Mouse (Mus musculus): ENCODE results near the gene Insl3.

Gene Insl3

DNA sequence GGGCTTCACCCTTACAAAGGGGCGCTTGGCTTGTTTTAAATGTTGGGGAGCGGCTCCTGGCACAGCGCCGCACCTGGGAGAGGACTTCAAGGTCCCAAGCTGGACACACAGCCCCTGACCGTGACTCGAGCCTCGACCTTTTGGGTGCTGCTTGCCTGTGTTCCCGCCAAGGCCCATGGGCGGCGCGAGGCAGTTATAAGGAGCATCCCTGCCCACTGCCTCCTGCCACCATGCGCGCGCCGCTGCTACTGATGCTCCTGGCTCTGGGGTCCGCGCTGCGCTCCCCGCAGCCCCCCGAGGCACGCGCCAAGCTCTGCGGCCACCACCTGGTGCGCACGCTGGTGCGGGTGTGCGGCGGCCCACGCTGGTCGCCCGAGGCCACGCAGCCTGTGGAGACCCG is at the start of gene Insl3:
Gene Insl3 (plus strand): TSS at position 187 of the 400 bp plus-strand sequence.
- in situ Hi-C loops (cut with MboI, MseI), result no loop called here

DNA sequence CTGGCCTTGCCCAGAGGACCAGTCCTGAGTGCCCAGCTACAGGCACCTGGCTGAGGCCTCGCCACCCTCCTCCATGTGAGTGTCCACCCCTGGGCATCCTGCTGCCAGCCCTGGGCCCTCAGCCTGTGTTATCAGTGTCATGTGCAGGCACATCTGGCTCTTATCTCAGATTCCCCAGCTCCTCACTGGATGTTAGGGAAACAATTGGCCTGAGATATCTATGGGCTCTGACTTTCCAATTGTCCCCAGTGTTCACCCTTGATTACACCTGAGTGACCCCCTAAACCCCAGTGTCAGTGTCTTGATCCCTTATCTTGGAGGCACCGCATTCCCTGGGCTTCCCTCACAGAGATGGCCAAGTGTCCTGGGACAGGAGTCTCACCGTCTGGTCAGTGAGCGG is 49.7 kb upstream of the Insl3 start:
- in situ Hi-C loops (cut with MboI, MseI), result no loop called here

DNA sequence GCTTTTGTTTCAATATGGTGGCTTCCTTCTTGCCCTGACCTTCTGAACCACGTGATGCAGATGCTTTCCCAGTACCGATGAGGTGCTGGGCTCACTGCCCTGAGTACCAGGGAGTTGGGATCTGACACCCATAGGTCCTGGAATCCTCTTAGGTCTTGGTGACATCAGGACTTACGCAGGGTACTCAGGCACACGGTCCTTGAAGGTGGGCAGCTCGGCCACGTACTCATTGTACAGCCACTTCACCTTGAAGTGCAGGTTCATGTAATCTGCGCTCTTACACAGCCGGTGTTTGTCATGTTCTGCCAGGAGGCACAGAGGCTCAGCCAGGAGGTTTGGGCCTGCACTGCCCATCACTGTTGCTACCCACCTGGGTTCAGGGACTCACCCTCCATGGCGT is 43.5 kb upstream of the Insl3 start:
- in situ Hi-C loops (cut with MboI, MseI), result no loop called here

GRCm38 (mm10) chr8:71654600-71654999 is 34.4 kb upstream of the Insl3 start:
- in situ Hi-C loops (cut with MboI, MseI), result no loop called here

- in situ Hi-C loops (cut with MboI, MseI), result no loop called here
Measured at GRCm38 (mm10) chr8:71657816-71658215, 31.2 kb upstream of the Insl3 start.

DNA sequence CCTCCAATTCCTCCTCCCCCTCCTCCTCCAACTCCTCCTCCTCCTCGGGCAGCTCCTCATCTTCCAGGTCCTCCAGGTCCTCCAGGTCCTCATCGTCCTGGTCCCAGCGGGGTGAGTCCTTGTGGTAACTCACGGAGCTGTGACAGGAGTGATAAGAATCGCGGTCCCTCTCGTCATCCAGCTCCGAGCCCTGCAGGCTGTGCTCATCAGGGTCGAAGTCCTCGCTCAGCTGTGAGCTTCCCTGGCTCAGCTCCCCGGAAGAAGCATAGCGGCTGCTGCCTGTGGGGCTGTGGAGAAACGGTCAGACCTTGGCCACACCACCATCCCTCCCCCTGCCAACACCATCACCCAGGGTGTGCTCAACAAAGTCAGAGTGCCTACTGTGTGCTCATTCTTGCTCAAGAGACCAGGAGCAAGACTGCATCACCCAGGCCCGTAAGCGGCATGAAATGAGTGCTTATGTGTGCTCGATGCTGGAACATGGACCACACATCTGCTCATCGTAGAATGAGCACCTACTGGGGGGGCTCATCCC is 30.4 kb upstream of the Insl3 start:
- in situ Hi-C loops (cut with MboI, MseI), result no loop called here

DNA sequence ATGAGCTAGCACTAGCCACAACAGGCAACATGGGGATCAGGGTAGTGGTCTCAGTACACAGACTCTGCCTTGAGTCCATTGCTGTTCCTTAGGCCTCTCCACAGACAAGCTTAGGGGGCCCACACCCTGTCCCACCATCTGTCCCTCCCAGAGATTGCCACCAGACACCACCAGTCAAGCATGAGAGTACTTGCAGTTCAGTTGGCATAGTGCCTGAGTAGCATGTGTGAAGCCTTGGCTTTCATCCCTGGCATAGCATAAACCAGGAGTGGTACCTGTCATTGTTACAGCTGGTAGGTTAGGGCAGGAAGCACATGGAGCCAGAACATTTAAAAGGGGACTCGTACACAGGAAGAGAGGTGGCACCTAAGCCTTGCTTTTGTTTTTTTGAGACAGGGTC is 29.3 kb upstream of the Insl3 start:
- in situ Hi-C loops (cut with MboI, MseI), result no loop called here

DNA sequence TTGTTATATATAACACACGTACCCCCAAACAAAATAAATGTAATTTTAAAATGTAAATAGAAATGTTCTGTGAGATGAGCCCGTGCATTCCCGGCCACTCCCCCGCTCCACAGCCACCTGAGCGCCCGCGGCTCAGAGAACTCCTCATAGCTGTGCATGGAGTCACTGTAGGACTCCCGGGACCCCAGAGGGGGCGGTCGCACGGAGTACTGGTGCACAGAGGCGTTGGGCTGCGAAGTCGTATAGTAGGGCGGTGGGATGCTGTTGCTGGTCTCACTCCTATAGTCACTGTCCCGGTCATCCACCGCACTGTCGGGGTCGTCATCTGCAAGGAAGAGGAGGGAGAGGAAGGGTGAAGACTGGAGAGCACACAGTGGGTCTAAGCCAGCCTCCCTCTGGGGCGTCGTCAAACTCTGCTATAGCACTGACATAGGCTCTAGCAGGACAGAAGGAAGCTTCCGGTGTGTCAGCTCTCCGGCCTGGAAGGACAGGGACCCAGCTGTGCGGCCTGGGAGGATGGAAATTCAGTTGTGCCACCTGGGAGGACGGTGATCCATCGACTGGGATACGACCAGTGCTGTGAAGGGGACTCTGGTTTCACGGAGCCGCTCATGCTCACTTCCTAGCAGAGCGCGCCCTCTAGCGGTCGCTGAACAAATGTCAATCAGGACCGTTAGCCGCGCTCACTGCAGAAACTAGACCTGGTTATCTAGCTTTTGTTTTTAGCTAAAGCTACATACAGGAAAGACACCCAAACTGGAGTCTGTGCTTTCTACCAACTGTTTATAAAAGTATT is 28.5 kb upstream of the Insl3 start:
- in situ Hi-C loops (cut with MboI, MseI), result no loop called here

DNA sequence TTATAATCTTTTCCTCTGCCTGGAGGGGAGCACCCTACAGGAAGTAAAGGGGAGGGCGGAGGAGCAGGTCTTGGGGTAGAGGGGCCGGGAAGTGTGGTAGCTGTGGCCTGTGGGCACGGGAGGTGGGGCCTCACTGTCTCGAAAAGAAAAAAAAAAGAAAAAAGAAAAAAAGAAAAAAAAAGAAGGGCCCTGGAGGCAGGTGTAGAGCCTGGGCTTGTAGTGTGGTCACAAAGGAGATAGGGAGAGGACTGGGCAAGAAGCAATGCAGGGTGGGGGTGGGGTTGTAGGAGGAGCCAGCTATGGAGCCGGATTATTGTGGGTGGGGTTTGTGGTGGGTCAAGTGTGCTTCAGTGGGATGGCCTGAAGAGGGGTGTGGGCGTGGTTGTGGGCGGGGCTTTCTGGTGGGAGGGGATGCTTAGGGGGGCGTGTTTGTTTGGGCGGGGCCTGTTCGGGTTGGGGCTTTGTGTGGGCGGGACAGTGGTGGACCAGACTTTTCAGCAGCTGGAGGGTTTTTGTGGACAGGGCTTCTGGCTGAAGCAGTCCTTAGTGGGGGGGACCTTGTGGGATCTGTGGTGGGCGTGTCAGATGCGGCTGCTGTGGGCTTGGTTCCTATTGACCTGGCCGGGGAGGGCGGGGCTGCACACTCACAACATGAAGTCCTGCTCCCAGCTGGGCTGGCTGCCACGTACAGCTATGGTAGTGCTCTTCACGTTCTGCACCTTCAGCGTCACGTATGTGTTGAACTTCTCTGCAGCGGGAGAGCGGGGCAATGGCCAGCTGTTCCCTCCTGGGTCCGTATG is 23.5 kb upstream of the Insl3 start:
- in situ Hi-C loops (cut with MboI, MseI), result no loop called here

DNA sequence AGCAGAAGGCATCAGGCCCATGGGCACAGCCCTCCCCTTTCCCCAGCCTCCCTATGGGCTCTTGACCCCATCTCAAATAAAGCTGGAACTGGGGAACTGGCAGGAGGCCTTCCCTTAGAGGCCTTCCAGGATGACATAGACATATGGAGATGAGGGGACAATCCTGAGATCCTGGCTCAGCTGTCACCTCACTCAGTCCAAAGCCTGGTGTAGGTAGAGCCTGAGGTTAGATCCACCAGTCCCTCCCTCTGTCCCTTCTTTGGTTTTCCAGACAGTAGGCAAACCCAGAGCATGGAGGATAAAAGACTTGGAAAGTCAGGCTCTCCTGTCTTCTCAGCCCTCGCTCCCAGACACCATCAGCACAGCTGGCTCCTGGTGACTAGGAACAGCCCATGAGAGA is 22.2 kb upstream of the Insl3 start:
- in situ Hi-C loops (cut with MboI, MseI), result no loop called here

GRCm38 (mm10) chr8:71667256-71667655 is 21.8 kb upstream of the Insl3 start:
- in situ Hi-C loops (cut with MboI, MseI), result no loop called here

GRCm38 (mm10) chr8:71668220-71668975 is 20.6 kb upstream of the Insl3 start:
- in situ Hi-C loops (cut with MboI, MseI), result no loop called here

DNA sequence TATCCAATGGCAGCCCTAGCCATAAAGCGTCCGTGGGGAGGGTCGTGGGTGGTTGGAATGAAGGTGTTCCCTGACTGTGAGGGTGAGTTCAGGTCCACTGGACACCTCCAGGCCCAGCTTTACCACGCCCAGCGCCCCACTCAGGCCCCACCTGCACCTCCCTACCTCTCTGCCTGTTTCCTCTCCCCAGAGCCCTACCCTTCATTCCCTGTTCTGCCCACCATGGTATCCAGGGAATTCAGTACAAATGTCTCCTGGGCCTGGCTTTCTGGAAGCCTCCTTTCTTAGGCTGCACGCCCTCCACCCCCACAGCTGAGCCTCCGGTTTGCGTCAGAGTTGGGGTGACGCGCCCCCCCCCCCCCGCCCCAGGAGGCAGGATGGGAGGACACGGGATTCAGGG is 18.8 kb upstream of the Insl3 start:
- in situ Hi-C loops (cut with MboI, MseI), result no loop called here

DNA sequence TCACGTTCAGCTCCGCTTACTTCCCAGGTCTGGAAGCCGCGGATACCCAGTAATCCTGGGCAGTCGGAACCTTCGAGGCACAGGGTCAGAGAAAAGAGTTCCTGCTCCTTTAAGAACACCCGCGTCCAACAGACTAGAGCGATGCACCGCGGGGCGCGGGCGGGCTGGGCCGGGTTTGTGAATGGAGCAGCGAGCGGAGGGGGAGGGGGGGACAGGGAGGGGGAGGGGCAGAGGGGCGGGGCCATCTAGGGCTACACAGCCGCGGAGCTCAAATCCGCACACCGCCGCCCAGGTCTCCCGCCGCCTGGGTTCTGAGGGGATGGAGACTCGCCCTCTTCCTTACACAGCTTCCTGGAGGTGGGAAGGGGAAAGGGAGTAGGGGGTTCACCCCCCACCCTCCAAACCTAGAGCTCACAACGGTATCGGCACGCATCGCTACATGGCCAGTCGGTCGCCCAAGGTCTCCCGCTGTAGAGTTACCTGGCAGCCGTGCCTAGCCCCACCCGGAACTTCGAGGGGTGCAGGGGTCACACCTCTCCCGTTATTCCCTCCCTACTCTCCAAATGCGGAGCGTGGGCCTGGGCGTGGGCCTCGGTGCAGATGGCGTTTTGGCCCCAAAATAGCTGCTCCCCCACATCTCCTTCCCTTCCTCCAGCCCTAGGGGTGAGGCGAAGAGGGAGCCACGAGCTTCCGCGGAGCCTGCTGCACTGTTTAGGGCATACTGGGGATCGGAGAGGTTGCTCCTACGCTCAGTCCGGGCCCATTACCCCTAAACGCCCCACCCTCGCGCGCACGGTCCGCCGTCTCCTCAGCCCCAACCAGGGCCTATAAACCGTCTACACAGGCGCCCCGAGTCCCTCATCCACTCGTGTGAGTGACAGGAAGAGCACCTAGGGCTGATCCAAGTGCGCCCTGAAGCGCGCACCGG is 18.1 kb upstream of the Insl3 start:
- in situ Hi-C loops (cut with MboI, MseI), result no loop called here

DNA sequence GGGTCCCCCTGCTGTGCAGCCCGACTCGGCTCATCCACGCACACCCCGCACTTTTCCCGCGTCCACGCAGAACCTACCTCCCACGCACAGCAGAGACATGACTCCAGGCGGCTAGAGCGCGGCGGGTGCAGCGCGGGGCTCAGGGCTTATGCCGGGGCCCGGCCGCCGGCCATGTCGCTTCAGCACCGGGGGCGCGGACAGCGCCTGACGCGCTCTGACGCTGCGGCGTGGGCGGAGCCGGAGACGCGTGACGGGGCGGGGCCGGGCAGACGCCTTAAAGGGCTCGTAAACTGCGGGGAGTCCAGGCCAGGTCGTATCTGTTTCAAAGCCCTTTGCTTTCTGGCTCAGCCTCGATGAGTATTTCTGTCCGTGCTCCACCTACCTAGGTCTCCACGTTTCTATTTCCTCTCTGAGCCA is 17.5 kb upstream of the Insl3 start, which contains the start of gene Unc13a:
Gene Unc13a (minus strand): TSS at position 209 of the 417 bp plus-strand sequence.
- in situ Hi-C loops (cut with MboI, MseI), result no loop called here

DNA sequence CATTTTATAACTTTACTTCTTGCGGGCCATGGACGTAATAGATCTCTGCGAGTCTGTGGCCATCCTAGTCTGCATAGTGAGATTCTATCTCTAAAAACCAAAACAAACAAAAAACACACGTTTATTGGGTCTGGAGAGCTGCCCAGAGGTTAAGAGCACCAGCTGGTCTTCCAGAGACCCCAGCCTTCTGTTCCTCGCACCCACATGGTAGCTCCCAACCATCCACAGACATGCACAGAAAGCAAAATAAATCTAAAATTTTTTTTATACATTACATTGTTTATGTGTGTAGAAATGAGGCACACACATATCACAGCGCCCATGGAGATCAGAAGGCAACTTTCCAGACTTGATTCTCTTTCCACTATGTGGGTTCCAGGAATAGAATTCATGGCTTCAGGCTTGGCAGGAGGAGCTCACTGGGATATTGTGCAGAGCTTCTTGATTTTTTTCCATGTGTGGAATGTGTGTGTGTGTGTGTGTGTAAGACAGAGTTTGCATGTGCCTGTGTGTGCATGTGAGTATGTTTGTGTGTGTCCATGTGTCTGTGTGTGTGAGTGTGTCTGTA is 16.8 kb upstream of the Insl3 start:
- in situ Hi-C loops (cut with MboI, MseI), result no loop called here

GRCm38 (mm10) chr8:71674071-71674470 is 14.9 kb upstream of the Insl3 start:
- in situ Hi-C loops (cut with MboI, MseI), result no loop called here

DNA sequence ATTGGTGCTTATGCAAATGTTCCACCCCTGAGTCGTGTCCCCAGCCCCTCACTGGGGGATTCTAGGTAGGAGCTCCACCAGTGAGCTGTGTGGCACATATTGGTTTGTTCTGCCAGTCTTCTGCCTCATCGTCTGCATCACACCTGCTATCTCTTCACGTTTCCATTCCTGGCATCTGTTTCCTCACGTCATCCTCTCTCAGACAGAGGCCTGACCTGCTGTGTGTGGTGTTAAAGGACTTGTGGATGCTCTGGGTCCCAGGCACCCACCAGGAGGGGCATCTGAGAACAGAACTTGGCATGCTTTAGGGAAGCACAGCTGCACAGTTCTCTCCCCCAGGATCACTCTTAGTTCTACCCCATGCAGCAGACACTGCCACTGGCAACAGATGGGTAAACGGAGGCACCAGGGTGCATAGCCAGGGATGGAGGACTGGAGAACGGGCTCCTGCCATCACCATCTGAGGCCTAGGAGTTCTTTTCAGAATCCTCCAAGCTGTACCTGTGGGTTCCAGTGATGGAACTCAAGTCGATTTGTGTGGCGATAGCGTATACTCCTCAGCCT is 13.5 kb upstream of the Insl3 start:
- in situ Hi-C loops (cut with MboI, MseI), result no loop called here

DNA sequence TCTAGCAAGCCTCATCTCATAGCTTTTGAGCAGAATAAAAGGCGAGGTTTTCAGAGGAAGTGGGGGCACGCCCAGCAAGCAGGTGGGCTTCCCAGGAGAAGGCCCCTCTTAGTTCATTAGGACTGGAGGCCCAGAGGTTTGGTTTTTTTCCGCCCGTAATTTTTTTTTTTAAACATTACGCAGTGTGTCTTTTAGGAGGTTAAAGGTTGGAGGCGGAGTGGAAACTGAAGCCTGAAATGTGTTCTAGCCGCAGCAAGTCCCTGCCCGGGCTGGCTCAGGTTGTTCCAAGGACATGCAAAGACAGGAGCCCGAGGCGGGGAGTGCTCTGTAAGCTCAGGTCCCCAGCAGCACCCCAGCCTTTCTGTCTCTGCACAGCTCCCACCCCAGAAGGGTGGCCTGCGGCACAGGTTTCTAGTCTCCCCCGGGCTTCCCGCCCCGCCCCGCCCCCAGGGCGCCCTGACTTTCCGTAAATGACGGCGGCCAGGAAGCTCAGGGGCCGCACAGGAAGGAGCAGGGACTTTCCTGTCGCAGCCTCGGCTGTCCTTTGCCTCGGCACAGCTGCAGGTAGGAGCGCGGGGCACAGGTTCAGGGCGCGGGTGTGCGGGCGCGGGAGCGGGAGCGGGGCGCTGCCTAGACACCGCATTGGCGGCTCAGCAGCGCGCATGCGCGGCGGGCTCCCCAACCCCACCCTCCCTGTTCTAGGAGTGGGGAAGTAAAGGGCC is 12.8 kb upstream of the Insl3 start, which contains the start of gene Jak3:
Gene Jak3 (plus strand): TSS at position 277 of the 722 bp plus-strand sequence.
- in situ Hi-C loops (cut with MboI, MseI), result no loop called here

Data from T-helper 1 cell (primary cell).